Mouse (Mus musculus) heart, adult 2 months (tissue): Measurements from ENCODE around the gene Slc13a5.

Experiments used
- CTCF ChIP-seq: fragments of 200-600 bp; IDR thresholded peaks from 2 replicates; pipeline ENCODE4 v1.8.1; 2022; ENCODE audit warnings: antibody characterized with exemption, mild to moderate bottlenecking, moderate library complexity
- POLR2A ChIP-seq: fragments of 200-500 bp; IDR thresholded peaks from 2 replicates; pipeline ENCODE4 v1.6.1; 2011; ENCODE audit warnings: mild to moderate bottlenecking, low read depth, low read length, control low read depth; ENCODE audit not compliant: insufficient read depth

DNA sequence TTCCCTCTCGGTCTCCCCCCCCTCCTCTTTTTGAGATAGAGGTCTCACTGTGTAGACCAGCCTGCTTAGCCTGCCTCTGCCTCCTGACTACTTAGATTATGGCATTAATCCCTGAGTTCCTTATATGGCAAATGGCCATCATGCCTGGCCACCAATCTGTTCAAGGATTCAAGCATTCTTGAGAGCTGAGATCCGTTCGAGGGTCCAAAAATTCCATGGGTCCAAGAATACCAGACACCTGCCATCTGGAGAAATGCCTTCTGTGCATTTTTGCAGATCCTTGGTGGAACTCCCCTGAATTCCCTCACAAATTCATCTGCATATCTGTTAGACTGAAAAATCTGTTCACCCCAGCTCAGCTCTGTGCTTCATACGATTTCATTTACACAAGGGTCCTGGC lies 43.6 kb downstream of the Slc13a5 start:
- TF ChIP-seq CTCF (no peak), POLR2A (no peak)
